Mouse (Mus musculus) liver, embryonic 14.5 days (tissue): ENCODE results near the gene Clstn3.

Experiments
- CTCF ChIP-seq: IDR thresholded peaks from 2 replicates; pipeline ENCODE4 v1.5.1; 2016; ENCODE audit warnings: antibody characterized with exemption, low read depth, control low read depth
- EP300 ChIP-seq: IDR thresholded peaks from 2 replicates; pipeline ENCODE4 v1.6.1; 2016; ENCODE audit warnings: antibody characterized with exemption, low read depth

DNA sequence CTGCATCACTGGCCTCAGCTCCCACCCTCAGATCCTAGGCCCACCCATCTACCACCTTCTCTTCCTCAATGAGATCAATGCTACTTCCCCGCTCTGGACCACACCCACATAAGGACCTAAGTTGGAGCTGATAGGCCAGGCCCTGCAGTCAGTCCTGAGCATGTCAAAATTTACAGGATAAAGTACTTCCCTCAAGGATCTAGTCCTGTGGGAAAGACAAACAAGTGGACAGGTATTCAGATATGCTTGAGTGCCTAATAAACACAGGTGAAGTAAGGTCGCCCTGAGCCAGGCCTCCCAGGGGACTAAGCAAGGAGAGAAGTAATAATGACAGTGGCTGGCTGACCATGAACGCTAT lies 15.0 kb upstream of the Clstn3 start:
- TF ChIP-seq CTCF (no peak), EP300 (no peak)
